Mouse (Mus musculus) C2C12 (cell line): Measurements from ENCODE around the gene Dusp14. TPM values are rescaled to one million over a fixed set of nuclear protein-coding genes. Genes with fewer than 3 reads are reported as not detected.

Source experiments
- H3K27me3 ChIP-seq: one replicate; pipeline ENCODE4 v1.6.1; 2011; ENCODE audit not compliant: control insufficient read depth, insufficient read depth, insufficient read length
- H3K36me3 ChIP-seq: one replicate; pipeline ENCODE4 v1.6.1; 2011; ENCODE audit not compliant: control insufficient read depth, insufficient read depth
- H3K4me3 ChIP-seq: one replicate; pipeline ENCODE4 v1.5.1; 2011; ENCODE audit warnings: mild to moderate bottlenecking, control low read depth; ENCODE audit not compliant: poor library complexity, insufficient read depth, severe bottlenecking
- H3K79me2 ChIP-seq: one replicate; pipeline ENCODE4 v1.6.1; 2011; ENCODE audit not compliant: control insufficient read depth, insufficient read depth
- H3K79me3 ChIP-seq: one replicate; pipeline ENCODE4 v1.6.1; 2011; ENCODE audit warnings: low read depth, control low read depth
- H3ac ChIP-seq: one replicate; pipeline ENCODE3; 2011; ENCODE audit warnings: low read depth; ENCODE audit not compliant: control insufficient read depth, insufficient read length
- CEBPB ChIP-seq: IDR thresholded peaks from one replicate; pipeline ENCODE4 v1.6.1; 2011; ENCODE audit warnings: low read depth, mild to moderate bottlenecking, control low read depth, moderate library complexity
- CTCF ChIP-seq: IDR thresholded peaks from one replicate; pipeline ENCODE4 v1.5.1; 2011; ENCODE audit not compliant: control insufficient read depth, insufficient read depth, insufficient read length
- FOSL1 ChIP-seq: IDR thresholded peaks from one replicate; pipeline ENCODE4 v1.8.0; 2011; ENCODE audit warnings: mild to moderate bottlenecking, low read length; ENCODE audit not compliant: poor library complexity, insufficient read depth, severe bottlenecking
- MAX ChIP-seq: IDR thresholded peaks from one replicate; pipeline ENCODE4 v1.6.1; 2011; ENCODE audit warnings: mild to moderate bottlenecking, control low read depth
- MYOD1 ChIP-seq: IDR thresholded peaks from one replicate; pipeline ENCODE4 v1.6.1; 2011; ENCODE audit warnings: low read depth; ENCODE audit not compliant: control insufficient read depth, insufficient read length
- MYOG ChIP-seq: IDR thresholded peaks from one replicate; pipeline ENCODE4 v1.6.1; 2011; ENCODE audit not compliant: control insufficient read depth, insufficient read length; ENCODE audit errors: extremely low read depth
- USF1 ChIP-seq: IDR thresholded peaks from one replicate; pipeline ENCODE4 v1.6.1; 2011; ENCODE audit warnings: low read depth, mild to moderate bottlenecking, control low read depth, moderate library complexity
- polyA plus RNA-seq: library from polyadenylated mRNA; unstranded; fragments of >200 nt; fragmentation: generic; extraction: Trizol; gene quantifications from one replicate; pipeline ENCODE4 v1.2.1, GENCODE M21; 2012; ENCODE audit warnings: missing spikeins

Gene Dusp14
- polyA plus RNA-seq, 1 experiment = 25.4 TPM

GRCm38 (mm10) chr11:84104036-84104435 lies 35.0 kb upstream of the Dusp14 start:
- no peak for TF ChIP-seq MYOD1
- Histone ChIP-seq H3K27me3 (no peaks in the 10 kb centered on the region), H3ac (no peak overlapping the region), H3K79me2 (no peaks in the 10 kb centered on the region), H3K4me3 (no peak overlapping the region), H3K79me3 (no peaks in the 10 kb centered on the region), H3K36me3 (peaks cover 99% of the 10 kb centered on the region)

GRCm38 (mm10) chr11:84101182-84101581 lies 32.1 kb upstream of the Dusp14 start:
- no peaks in the 10 kb centered on the region for H3K79me2 ChIP-seq
- no peaks in the 10 kb centered on the region for H3K79me3 ChIP-seq
- H3K27me3 ChIP-seq = no peaks in the 10 kb centered on the region
- peaks cover 87% of the 10 kb centered on the region for H3K36me3 ChIP-seq
- no peak for TF ChIP-seq FOSL1
- TF ChIP-seq CTCF = no peak
- no peak for TF ChIP-seq USF1
- no peak for TF ChIP-seq CEBPB
- no peak overlapping the region for H3ac ChIP-seq
- H3K4me3 ChIP-seq = no peak overlapping the region

DNA sequence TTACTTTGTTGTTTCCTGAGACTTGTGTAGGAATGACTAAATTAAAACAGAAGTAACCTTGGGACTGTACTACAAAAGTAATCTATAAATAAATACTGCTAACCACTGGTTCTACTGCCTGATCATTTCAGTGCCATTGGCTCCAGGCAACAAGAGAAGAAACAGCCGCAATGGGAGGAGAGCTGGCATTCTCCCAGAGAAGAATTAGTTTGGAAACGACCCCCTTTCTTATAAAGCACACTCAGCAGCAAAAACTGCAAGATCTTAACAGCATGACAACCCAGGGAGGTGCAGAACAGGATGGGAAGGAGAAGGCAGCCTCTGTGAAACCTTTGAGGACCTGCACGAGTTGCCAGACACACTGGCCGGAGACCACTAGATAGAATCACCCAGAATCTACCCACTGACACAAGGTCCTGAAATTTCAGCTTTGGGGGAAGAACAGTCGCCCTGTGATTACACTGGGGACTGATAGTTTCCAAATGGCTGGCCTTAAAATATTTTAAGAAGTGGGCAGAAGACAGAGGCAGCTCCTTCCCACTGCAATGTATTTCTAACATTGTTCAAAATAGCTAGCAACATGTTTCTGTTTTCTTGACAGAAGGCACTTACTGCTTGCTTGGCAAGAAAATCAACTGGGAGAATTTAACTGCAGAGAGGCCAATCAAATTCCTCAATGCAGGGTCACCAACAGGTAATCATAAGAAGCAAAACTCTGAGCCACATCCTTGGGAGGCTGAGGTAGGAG lies 28.4 kb upstream of the Dusp14 start:
- Histone ChIP-seq H3K79me2 (no peaks in the 10 kb centered on the region), H3K27me3 (no peaks in the 10 kb centered on the region), H3K4me3 (no peak overlapping the region), H3K79me3 (no peaks in the 10 kb centered on the region), H3ac (no peak overlapping the region), H3K36me3 (peaks cover 80% of the 10 kb centered on the region)
- TF ChIP-seq MAX (no peak), USF1 (no peak), MYOG (no peak), FOSL1 (no peak), CEBPB (no peak), CTCF (no peak)

DNA sequence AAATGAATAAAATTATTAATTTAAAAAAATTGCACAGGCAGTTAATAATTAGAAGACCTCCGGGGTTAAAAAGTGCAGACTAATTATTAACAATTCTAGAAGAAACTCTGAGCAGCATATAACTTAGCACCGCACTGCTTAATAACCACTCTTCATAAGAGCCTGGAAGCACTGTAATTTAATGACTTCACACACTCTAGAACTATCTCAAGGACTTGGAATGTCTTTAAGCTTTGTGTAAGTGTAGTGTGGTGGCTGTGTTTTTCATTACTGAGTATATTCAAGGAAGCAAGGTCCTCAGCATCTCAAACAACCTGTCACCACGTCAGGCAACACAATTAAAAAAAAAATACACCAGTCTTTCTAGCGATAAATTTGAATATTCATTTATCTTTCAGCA lies 26.0 kb upstream of the Dusp14 start:
- H3K4me3 ChIP-seq = no peak overlapping the region
- TF ChIP-seq FOSL1 (no peak), CTCF (no peak), MYOD1 (no peak), USF1 (no peak), CEBPB (no peak), MAX (no peak), MYOG (no peak)
- H3K79me2 ChIP-seq = no peaks in the 10 kb centered on the region
- no peaks in the 10 kb centered on the region for H3K27me3 ChIP-seq
- H3ac ChIP-seq = no peak overlapping the region
- H3K79me3 ChIP-seq = no peaks in the 10 kb centered on the region
- peaks cover 79% of the 10 kb centered on the region for H3K36me3 ChIP-seq

DNA sequence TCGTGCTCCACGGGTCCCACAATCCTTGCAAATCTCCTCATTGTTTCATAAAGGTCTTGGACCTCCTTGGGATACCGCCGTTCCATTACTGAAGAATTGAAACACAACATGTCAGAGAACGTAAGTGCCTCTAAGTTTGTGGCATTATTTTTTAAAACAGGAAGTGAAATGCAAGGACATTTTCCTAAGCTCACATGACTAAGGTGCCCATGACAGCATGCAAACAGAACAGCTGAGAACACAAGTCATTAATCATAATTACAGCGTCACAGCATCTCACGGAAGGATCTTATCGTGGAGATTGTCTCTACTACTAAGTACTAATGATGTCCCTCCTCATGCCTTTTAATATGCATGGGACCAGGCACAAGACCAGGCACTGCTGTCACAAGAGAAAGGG lies 21.5 kb upstream of the Dusp14 start:
- Histone ChIP-seq H3K27me3 (no peaks in the 10 kb centered on the region), H3K4me3 (no peak overlapping the region), H3K79me2 (no peaks in the 10 kb centered on the region), H3ac (no peak overlapping the region), H3K36me3 (peaks cover 92% of the 10 kb centered on the region), H3K79me3 (no peaks in the 10 kb centered on the region)
- no peak for TF ChIP-seq CTCF
- TF ChIP-seq CEBPB = no peak
- no peak for TF ChIP-seq FOSL1
- TF ChIP-seq USF1 = no peak
- TF ChIP-seq MYOD1 = no peak
- no peak for TF ChIP-seq MAX
- no peak for TF ChIP-seq MYOG

- TF ChIP-seq USF1 (no peak), CEBPB (no peak), CTCF (no peak)
- H3ac ChIP-seq = no peak overlapping the region
- no peaks in the 10 kb centered on the region for H3K79me3 ChIP-seq
- H3K27me3 ChIP-seq = no peaks in the 10 kb centered on the region
- H3K4me3 ChIP-seq = no peak overlapping the region
- no peaks in the 10 kb centered on the region for H3K79me2 ChIP-seq
- peaks cover 53% of the 10 kb centered on the region for H3K36me3 ChIP-seq
These were observed 12.8 kb upstream of the Dusp14 start for GRCm38 (mm10) chr11:84081901-84082300.
